Mouse (Mus musculus) frontal cortex, adult 2 months (tissue): ENCODE measurements around the gene Pax2. TPM values are rescaled to one million over a fixed set of nuclear protein-coding genes. Genes with fewer than 3 reads are reported as not detected.

Experiments
- DNase-seq, 2 experiments: peaks; one replicate each; pipeline ENCODE4 v3.0.0; 2022; ENCODE audit warnings: low spot score in 1 of 2; ENCODE audit errors: extremely low spot score in 1 of 2
- polyA plus RNA-seq: library from polyadenylated mRNA; depleted of rRNA; stranded (reverse); fragments of >200 nt; gene quantifications from 2 replicates; pipeline ENCODE4 v1.2.3, GENCODE M21; 2012

The Pax2 gene
- polyA plus RNA-seq, 1 experiment: 0.06 TPM

DNA sequence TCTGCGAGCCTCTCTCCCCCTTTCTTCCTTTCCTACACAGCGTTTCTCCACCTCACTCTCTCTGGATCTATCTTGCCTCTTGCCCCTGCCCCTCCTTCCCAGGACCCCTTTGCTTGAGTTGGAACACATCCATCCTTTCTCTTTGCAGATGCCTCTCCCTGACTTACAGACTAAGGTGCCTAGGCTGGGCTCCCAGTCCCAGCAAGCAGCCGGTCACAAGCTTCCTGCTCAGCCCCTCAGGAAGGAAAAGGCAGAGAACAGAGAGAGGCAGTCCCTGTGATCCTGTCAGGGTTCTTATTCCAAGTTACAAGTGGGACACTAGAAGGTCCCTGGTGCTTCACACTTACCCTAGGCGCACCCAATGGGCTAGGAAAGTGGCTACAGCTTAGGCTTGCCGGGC is 7.6 kb upstream of the Pax2 start:
- no peak for DNase-seq

DNA sequence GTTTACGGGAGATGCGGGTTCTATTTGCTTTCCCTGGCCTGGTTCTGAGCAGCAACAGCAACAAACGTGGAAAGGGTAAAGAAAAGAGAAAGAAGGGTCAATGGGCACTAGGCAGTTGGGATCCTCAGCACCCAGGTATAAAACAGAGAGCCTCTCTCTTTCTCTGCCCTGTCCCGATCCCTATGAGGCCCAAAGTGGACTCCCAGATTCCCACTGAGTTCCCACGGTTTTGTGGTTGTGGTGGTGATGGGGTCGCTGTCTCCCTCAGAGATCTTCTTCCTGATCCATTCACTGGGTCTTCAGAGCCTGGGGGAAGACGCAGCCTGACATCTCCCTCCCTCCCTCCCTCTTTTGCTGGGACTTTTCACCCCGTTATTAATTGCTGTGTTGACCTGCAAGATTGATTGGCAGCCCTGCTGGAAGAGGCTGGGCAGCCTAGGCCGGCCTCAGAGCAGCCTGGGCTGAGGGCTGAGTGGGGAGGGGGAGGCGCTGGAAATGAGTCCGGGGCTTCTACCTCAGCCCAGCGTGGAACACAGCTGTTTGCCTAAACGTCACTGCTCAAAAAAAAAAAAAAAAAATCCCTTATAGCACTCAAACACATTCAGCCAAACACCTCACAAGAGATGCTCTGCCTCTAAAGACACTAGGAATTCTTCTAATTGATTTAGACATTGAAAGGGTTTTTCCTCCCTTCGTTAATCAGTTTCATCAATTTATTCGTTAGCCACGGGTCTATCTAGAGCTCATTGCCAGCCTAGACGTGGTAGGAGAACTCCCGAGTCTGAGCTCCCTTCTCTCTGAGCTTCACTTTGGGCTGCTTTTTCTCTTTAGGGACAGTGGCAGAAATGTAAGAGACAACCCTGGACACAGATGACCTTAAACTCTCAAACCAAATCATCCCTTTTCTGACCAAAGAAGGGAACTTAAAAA is 6.5 kb upstream of the Pax2 start:
- DNase-seq: no peak

DNA sequence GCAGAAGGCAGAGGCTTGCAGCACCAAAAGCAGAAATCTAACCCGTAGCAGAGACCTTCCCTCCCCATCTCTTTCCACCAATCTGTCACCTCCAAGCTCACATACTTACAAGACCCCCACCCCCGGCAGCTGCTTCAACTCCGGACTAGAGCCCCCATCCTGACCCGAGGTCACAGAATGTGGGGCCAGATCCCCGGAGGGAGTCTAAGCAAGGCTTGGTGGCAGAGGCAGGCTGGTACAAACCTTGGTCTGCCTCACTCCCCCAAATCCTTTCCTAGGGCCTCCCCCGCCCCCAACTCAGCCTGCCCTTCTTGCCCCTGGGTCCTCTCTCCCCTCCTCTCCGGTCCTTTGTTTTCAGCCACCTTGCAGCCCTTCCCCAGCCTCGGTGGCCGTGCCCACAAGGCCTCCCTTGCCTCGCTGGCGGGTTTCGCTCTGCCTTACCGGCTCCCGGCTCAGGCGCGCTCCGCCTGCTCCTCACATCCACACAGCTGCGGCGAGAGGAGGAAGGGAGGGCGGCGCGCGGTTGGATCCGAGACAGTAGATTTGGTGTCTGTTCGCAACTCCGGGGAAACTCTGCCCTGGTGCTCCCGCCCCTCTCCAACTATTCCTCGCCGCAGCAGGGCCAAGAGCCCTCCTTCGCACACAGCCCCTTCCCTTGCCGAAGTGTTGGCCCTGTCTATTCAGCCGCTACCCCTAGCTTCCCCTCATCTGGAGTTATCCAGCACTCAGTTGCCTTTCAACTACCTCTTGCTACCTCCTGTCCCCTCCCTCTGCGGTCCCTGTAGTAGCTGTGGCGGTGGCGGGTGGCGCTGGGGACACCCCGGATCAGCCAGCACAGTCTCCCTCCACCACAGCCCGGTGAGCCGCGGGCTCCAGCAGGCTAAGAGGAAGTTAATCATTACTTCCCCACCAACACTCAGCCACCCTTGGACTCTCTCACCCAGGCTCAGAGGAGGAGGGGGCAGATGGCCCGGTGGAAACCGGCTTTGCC is 5.5 kb upstream of the Pax2 start:
- no peak for DNase-seq

DNA sequence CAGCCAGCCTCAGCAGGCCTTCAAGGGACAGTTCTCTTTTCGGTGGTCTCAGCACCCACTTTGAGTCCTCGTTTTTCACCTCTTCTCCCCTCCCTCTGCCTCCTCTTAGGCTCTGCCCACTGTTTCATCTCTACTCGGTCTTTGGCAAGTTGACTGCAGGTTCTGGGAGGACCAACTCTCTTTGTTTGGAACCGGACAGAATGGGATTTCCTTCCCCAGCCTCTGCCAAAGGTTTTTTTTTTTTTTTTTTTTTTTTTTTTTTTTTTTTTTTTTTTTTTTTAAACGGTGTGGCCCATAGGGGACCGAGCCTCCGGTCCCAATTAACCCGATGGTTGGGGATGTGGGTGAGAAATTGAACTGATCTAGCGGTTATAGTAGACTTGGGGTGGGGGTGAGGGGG is 4.8 kb upstream of the Pax2 start:
- no peak for DNase-seq

DNA sequence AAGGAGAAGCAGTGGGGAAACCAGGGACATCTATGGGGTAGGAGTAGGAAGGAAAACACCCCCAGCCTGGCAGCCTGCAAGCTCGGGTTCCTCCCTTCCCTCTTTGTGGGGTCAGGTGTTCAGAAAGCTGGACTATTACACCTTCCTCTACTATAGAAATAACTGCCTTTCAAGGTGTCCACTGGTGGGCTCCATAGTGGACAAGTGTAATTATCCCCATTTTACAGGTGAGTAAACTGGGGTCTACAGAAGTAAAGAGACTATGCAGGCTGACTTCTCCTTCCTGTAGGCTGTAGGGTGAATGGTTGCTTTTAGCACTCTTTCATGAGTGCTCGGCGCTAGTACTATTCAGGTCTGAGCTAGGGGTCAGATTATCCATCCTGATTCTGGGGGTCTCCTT is 4.3 kb upstream of the Pax2 start:
- no peak for DNase-seq

DNA sequence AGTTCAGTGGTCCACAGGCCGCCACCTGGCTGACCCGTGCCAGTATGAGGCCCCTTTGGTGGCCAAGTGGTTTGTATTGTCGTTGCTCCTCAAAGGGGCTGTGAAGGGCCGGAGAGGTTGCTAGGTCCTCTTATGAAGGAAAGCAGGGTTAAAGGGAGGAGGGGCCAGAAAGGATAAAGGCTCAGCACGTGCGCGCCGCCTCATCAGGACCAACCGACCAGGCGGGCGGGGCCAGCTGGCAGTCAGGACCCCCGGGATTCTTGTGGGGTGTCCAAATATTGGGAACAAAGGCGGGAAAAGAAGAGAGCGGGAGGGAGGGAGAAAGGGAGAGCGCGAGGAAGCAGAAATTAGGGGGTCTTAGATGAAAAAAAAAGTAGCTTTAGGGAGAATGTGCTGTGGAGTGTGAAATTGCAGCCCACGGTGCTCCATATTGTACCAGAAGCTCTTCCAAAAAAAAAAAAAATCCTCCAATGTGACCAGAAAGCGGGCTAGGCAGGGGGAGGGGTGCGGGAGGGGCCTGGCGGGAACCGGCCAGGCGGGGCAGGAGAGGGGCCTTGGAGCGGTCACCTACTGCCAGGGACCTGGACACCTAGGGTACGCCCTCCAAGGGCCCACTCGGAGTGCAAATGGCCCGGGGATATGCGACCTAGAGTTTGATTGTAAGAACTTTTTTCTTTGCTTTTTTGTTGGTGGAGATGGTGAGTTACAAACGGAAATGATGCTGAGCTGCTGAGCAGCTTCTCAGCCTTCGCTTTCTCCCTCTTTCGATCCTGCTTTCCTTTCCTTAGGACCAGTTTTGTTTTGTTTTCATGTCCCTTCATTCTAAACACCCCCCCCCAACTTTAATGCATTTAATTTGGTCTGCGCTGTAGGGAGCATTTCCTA is 3.5 kb upstream of the Pax2 start:
- no peak for DNase-seq

DNA sequence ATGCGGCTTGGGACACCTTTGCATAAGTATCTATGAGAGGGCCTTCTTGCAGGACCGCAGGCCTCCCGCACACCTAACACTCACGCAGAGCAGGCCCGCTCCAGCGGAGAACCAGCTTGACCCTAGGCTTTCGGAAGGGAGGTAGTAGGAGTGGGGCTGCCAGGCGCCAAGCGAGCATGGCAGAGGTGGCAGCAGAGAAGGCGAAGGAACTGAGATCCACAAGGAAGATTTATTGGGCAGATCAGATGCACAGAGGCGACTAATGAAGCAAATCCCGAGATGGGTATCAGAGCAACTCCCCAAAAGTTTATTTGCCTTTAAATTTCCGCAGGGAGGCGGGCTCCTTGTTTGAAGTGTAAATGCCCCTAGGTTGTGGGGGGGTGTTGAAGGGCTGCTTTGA is 2.5 kb upstream of the Pax2 start:
- DNase-seq: no peak

DNA sequence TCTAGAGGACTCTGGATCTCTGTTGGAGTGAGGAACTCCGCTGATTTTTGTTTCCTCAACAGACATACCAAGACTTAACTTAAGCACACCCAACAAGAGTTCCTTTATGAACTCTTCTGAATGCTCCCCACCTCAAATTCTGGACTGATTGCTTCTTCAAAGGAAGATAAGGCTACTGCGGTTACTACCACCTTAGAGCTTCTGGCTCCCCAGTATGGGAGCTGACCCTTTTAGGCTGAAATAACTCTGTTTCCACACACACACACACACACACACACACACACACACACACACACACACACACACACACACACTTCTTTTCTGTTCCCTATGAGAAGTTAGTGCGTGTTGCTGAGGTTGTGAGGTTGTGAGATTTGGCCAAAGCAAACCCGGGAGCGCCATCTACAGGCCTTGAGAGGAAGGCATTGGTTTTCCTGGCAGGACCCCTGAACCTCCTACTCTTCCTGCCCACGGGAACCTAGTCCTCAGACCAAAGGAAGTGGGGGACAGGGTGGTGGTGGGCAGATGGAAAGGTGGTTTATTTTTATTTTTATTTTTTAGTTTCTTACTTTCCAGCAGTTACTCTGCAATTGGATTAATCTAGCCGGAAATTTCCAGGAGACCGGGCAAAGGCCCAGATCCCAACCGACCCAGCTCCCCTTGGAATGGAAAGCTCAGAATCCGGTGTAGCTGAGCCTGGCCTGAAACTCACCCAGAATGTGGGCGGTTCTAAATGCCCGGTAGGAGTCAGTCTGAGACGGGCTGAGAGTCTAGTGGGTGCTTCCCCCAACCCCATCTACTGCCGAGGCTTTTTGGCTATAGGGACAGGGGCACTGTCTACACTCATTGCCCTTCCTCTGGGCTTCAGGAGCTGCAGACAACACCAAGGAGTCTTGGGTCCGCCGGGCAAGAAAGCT is 1.1 kb upstream of the Pax2 start:
- DNase-seq: peak in 1 of 2 experiments; percentile 48

DNA sequence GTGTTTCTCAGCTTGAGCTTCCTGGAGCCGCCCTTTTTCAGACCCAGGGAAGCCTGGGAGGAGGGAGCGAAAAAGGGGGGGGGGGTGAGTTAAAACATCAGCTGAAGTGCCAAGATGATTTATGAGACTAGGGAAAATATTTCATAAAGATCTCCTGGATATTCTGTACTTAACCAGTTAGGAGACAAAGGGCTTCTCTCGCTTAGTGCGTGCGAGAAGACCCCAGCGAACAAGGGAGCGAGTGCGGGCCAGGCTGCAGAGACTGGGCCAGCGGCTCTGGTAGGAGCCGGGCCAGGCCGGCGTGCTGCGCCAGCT is 510 bp upstream of the Pax2 start:
- DNase-seq: no peak

DNA sequence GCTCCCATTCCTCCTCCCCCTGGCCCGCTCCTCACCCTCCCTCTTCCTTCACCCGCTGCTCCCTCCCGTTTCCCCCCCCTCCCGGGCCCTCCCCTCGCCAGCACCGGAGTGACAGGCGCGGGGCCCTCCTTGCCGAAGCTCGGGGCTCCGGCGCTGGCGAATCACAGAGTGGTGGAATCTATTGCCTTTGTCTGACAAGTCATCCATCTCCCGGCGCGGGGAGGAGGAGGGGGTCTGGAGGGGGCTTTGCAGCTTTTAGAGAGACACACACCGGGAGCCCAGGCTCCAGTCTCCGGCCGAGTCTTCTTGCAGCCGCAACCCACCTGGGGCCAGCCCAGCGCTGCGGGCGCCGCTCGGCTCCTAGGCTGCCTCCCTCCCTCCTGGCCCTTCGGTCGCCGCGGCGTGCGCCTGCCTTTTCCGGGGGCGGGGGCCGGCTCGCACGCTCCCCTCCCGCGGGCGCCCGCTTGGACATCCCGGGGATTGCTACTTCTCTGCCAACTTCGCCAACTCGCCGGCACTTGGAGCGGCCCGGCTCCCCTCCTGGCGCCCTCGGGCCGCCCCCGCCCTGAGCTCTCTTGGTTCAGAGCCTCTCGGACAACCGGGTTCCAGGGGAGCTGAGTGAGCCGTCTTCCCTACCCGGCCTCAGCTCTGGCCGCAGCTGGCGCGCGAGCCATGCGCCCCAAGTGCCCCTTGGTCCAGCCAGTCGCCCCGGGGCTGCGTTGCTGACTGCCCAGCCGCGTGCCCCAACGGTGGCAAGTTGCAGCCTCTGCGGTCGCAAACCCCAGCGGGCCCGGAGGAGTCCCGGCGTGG is 781 bp downstream of the Pax2 start:
- DNase-seq: no peak

DNA sequence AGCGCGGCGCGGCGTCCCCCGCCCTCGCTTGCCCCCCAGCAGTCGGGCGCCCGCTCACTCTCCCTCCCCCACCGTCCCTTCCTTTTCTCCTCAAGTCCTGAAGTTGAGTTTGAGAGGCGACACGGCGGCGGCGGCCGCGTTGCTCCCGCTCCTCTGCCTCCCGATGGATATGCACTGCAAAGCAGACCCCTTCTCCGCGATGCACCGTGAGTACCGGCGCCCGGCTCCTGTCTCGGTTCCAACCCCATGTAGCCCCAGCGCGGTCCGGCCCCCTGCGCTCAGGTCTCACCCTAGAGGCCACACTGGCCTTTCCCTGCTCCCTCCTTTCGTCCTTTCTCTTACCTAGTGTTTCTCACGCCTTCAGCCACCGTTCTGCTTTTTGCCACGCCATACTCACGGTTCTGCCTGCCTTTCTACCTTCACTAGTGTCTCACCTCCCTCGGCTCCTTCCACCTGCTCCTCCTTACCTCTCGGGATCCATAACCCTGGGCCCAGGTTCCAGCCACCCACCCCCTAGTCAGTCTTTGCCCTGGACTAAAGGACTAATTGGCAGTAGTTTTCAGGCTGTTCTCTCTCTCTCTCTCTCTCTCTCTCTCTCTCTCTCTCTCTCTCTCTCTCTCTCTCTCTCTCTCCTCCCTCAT is 1.5 kb downstream of the Pax2 start:
- DNase-seq: no peak

DNA sequence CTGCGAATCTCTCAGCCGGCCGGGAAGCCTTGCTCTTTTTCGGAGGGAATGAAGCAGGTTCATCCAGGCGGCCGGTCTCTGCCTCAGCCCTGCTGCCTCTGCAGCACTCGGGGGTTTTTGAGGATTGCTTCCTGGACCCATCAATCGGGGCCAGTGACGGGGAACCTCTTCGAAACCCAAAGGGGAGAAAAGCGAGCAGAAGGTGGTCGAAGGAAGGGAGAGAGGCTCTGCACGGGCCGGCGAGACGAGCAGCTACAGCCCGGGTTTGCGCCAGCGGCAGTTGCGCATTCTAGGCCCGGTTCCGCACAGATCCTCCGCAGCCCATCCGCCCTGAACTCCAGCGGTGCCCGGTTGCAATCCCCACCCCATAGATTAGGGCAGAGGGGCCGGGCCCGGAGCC is 3.0 kb downstream of the Pax2 start:
- no peak for DNase-seq

DNA sequence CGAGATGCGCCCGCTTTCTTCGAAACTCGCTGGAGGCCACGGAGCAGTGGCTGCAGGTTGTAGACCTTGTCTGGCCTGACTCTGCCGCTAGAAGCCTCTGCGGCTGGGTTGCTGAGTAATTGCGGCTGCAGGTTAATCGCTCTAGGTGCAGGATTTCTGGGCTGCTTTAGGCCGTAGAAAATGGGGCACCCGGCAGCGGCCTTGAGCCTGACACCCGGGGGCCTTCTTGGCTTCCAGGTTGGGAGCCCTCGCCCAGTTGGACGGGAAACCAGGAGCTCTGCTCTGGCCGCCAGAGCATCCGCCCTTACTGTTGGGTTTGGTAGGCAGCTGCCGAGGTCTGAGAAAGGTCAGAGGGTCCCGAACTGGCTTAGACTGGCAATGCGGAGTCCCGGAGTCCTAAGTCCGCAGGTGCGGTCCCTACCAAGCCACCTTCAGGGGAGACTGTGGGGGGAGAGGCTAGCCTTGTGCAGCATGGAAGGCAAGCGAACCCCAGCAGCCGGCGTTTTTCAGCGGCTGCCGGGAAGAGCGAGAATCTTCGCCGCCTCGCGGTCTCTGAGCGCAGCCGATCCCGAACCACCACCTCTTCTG is 3.8 kb downstream of the Pax2 start:
- DNase-seq: no peak

DNA sequence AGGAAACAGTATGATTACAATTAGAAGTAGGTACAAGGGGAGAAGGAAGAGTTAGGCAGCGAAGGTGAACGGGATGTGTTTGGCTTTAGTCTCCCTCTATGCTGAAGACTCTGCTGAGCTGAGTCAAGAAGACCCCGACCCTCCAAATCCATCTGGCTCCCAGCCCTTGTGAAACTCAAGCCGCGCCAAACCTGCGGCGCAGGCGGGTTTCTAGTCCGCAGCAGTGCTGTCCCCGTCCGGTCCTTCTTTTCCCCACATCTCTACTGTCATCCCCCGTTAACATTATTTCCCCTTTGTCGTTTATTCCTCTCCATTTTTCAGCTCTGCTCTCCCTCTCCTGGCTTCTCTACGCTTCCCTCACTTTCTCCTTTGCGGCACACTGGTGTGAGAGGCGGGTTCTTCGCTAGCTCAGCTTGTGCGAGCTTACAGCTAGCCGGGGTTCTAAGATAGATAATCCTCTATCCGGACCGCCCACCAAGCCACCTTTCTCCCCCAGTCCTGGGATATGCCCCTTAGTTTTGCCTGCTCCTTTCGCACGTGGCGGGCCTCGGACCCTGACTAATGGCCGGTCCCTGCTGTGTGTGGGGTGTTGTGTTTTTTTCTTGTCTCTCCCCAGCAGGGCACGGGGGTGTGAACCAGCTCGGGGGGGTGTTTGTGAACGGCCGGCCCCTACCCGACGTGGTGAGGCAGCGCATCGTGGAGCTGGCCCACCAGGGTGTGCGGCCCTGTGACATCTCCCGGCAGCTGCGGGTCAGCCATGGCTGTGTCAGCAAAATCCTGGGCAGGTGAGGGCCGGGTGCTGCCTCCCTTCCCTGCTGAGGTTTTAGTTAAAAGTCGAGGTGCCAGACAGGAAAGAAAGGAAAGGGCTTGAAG is 4.7 kb downstream of the Pax2 start:
- no peak for DNase-seq

DNA sequence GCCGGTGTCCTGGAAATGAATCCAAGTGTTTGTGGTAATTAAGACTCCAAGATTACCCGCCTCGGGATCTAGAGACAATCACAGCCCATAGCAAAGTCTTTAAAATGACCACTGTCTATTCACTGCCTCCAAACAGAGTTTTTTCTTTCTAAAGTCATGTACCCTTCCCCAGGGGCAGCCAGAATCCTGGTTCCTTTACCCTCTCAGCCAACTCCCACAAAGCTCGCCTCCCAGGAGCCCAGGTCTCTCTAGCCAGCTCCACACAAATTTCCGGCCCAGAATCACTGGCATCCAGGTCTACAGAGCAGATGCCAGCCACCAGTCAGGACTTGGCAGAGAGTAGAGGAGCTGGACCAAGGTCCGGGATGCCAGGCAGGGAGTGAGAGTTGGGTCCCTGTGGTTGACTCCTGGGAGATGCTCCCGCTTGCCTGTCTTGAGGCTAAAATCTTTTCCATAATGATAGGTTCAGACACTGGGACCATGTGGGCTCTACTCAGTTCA is 6.3 kb downstream of the Pax2 start:
- no peak for DNase-seq

DNA sequence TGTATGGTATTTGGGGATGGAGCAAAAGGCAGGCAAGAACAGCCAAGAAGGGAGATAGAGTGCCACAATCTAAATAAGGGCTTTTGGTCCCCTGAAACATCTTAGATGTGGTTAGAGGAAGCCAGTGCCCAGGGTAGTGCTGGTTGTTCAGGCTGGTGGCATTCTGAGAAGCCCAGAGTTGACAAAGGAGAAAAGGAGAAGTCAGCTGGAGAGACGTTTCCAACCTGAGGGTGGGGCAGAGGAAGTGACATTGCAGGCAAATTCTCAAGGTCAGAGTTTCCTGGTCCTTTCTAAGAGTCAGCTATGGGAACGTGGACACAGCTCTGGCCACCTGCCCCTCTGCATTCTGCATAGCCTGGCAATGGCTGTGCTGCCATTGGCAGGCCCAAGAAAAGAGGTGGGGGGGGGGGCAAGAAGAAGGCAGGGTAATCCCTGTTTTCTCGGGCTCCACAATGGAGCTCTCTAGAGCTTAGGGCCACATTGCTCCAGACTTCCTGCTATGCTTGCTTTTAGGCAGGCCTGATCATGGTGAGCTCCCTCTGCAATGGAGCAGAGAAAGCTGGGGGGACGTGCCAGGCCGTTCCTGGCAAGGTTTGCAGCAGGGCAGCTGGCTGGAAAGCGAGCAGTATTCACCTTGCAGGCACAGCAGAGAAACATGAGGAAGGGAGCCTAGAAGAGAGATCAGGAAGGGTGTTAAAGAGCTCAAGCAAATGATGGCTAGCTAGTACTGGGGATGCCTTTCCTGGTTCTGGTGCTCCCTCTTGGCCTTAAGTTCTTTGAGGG is 14.6 kb downstream of the Pax2 start:
- no peak for DNase-seq
